Mouse (Mus musculus) heart, embryonic 14.5 days (tissue): Measurements from ENCODE around the gene Zcchc14. TPM values are rescaled to one million over a fixed set of nuclear protein-coding genes. Genes with fewer than 3 reads are reported as not detected.

ENCODE experiments used
- ATAC-seq: fragments of 200-750 bp; cut with Nextera tagmentation; 2 replicates; pipeline ENCODE4 v1.8.0; 2017; ENCODE audit warnings: low read depth, moderate TSS enrichment; ENCODE audit not compliant: insufficient number of reproducible peaks, insufficient read depth, low FRiP score
- H3K27ac ChIP-seq, 2 experiments: fragments of 200-500 bp in 1 of 2; fragments of 300-500 bp in 1 of 2; sonication (generic) in 1 of 2; replicated peaks in 1 of 2; 2 replicates each; pipeline ENCODE4 v1.5.1; 2012 to 2014; ENCODE audit warnings: low read depth in 2 of 2, low read length in 2 of 2, control low read depth in 1 of 2, mild to moderate bottlenecking in 1 of 2, mixed read lengths in 1 of 2; ENCODE audit not compliant: control insufficient read depth in 1 of 2, insufficient read depth in 1 of 2
- H3K27me3 ChIP-seq: fragments of 300-500 bp; sonication (generic); 2 replicates; pipeline ENCODE4 v1.6.1; 2014; ENCODE audit warnings: mild to moderate bottlenecking, low read length, control low read depth; ENCODE audit not compliant: control insufficient read depth, insufficient read depth
- H3K36me3 ChIP-seq: fragments of 300-500 bp; sonication (generic); 2 replicates; pipeline ENCODE4 v1.6.1; 2014; ENCODE audit warnings: mild to moderate bottlenecking, control low read depth, low read length, mixed read lengths; ENCODE audit not compliant: control insufficient read depth, insufficient read depth
- H3K4me1 ChIP-seq, 2 experiments: fragments of 200-500 bp in 1 of 2; fragments of 300-500 bp in 1 of 2; sonication (generic) in 1 of 2; 2 replicates each; pipeline ENCODE4 v1.6.1; 2012 to 2014; ENCODE audit warnings: low read length in 2 of 2, control low read depth in 1 of 2, mixed read lengths in 1 of 2; ENCODE audit not compliant: control insufficient read depth in 2 of 2, insufficient read depth in 2 of 2
- H3K4me2 ChIP-seq: fragments of 300-500 bp; sonication (generic); 2 replicates; pipeline ENCODE4 v1.6.1; 2014; ENCODE audit warnings: mild to moderate bottlenecking, low read length
- H3K4me3 ChIP-seq, 2 experiments: fragments of 200-500 bp in 1 of 2; fragments of 300-500 bp in 1 of 2; sonication (generic) in 1 of 2; 2 replicates each; pipeline ENCODE4 v1.5.1; 2012 to 2014; ENCODE audit warnings: low read length in 2 of 2, mild to moderate bottlenecking in 2 of 2, control low read depth in 1 of 2, low read depth in 1 of 2, moderate library complexity in 1 of 2; ENCODE audit not compliant: control insufficient read depth in 1 of 2, insufficient read depth in 1 of 2
- H3K9ac ChIP-seq: fragments of 300-500 bp; sonication (generic); 2 replicates; pipeline ENCODE4 v1.6.1; 2014; ENCODE audit warnings: mild to moderate bottlenecking, low read length
- H3K9me3 ChIP-seq: fragments of 300-500 bp; sonication (generic); 2 replicates; pipeline ENCODE4 v1.6.1; 2016; ENCODE audit warnings: low read length, control low read depth; ENCODE audit not compliant: control insufficient read depth
- WGBS: fragments of 180-500 bp; shearing (Covaris S2); extraction: QIAGEN DNeasy Blood & Tissue Kit; methylation state at CpG from one replicate; pipeline ENCODE4 v1.1.7; 2014; 5-methylcytosine and 5-hydroxymethylcytosine counted together
- polyA plus RNA-seq: library from polyadenylated mRNA; unstranded; fragments of >200 nt; fragmentation: Nextera tagmentation; extraction: Ambion mirVana; gene quantifications from 2 replicates; pipeline ENCODE4 v1.2.1, GENCODE M21; 2014

Gene Zcchc14
- polyA plus RNA-seq, 1 experiment from 2014 or later = 13.9 TPM

DNA sequence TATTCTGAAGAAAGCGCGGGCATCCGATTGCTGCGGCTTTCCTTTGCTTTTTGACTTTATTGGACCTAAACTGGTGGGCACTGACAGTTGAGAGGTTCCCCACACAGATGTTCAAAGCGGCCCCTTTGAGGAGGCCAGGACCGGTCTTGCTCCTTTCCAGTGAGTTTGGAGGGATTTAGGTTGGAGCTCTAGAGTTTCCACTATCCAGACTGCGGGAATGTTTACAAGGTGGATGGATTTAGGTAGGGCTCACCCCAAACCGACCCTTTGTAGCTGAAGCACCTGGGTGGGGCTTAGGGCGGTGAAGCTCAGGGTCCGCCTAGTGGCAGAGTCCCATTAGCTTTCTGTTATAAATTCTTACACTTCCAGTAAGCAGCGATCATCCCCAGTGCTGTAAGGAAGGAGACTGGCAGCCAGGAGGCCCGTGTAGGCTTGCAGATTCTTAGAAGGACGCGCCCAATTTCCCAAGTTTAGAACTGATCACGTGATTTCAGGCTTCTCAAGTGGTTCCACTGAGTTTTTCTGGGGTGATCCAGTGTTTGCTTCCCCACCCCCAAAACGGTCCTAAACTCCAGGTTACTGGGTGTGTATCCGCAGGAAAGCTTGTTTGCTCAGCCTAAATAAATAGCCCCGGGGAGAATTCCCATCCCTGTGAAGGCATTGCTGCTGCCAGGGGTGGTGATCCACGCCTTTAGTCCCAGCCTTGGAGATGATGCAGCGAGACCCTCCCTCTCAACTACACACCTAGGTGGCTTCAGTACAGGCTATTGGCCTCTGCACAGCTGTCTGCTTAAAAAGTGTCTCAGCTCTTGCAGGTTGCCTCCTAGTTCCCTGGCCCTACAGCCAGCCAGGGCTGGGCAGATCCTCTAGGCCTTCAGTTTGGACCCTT lies 61.3 kb downstream of the Zcchc14 start:
- Histone ChIP-seq H3K4me3 (peak overlapping the region; percentile 70 to 79), H3K4me2 (peak overlapping the region; percentile 91), H3K27me3 (no peaks in the 10 kb centered on the region), H3K9me3 (no peaks in the 10 kb centered on the region), H3K4me1 (peaks cover 10 to 15% of the 10 kb centered on the region in 2 experiments), H3K9ac (peak overlapping the region; percentile 92), H3K36me3 (peaks cover 32% of the 10 kb centered on the region), H3K27ac (peak overlapping the region in 1 of 2 experiments; percentile 76; a peak in 3 of 4 replicates)
- WGBS = 14% methylated on average over 20 of the region's 20 CpGs
- 0 out of 2 replicates have a peak, but pooled peaks have one; percentile 17 for ATAC-seq

DNA sequence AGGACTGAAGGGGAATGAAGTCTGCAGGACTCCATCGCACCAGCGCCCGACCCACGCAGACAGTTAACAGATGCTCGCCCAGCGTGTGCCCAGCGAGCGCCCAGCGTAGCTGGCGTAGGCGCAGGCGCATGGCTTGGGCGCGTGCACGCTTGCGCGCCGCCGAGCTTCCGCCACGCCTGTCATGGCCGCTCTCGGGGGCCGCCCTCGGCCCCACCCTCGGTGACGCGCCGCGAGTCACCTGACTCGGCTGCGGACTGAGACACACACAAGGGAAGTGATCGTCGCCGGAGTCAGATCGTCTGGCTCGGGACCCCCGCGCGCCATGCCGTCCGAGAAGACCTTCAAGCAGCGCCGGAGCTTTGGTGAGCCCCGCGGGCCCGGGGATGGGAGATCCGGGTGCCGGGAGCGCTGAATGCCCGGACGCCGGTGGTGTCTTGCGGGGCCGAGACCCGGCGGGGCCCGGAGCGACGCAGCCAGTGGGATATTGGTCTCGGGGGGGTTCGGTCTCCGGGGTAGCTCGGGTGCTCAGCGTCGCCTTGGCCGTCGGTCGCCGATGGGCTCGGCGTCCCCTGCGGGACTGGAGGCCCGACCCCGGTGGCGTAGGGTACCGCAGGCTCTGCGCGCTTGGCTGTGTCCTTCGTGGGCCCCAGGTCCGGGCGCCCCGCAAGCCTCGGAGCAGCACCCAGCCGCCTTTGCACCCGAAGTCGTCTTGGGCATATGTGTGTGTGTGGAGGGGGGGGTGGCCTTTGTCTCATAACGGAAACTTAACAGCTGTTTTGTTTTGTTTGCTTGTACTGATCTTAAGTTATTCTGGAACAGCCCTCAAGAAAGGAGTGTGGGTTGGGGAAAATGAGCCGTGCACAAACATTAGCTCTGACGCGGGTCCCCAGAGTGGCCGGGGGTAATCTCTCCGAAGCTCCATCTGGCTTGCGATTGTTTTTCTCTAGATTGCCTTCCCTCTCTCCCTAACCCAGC lies 62.2 kb downstream of the Zcchc14 start, which contains the start of gene Map1lc3b:
Map1lc3b (plus strand) TSS at position 159 of the 975 bp plus-strand sequence.
- peak; percentile 83 for ATAC-seq
- Histone ChIP-seq H3K9me3 (no peaks in the 10 kb centered on the region), H3K9ac (peak within 1 kb of the TSS; percentile 92), H3K36me3 (peaks cover 23% of the 10 kb centered on the region), H3K27ac (peak within 1 kb of the TSS in 1 of 2 experiments; percentile 76; a peak in 3 of 4 replicates), H3K4me3 (peak within 1 kb of the TSS; percentile 70 to 79), H3K27me3 (no peaks in the 10 kb centered on the region), H3K4me2 (peak within 1 kb of the TSS; percentile 91), H3K4me1 (peaks cover 10 to 15% of the 10 kb centered on the region in 2 experiments)
- WGBS = under 1% methylated on average over 94 of the region's 94 CpGs

DNA sequence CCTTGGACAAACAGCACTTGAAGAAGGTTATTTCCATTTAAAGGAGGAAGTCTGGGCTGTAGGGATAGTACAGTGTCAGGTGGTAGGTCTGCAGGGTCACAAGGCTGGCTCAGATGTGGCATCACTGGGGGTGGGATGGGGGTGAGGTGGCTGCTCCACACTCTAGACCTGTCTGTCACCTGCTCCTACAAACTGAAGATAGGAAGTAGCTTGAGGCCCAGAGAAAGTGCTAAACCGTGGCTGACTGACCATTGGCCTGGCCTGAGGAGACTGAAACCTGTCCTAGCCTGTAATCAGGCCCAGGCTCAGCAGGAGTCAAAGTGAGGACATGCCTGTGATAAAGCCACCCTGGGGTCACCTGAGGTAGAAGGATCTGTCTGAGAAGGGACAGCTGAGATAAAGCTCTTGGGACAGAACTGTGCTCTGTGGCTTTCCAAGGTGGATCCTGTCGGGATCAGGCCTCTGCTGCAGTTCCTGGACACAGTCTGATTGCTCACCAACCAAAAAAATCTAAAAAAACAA lies 63.4 kb downstream of the Zcchc14 start:
- Histone ChIP-seq H3K36me3 (peaks cover 11% of the 10 kb centered on the region), H3K9me3 (no peaks in the 10 kb centered on the region), H3K4me1 (peaks cover 11 to 15% of the 10 kb centered on the region in 2 experiments), H3K4me3 (no peak overlapping the region), H3K27me3 (no peaks in the 10 kb centered on the region), H3K27ac (no peak overlapping the region), H3K4me2 (no peak overlapping the region), H3K9ac (no peak overlapping the region)
- ATAC-seq = no peak
- 27% methylated on average over 2 of the region's 2 CpGs for WGBS

DNA sequence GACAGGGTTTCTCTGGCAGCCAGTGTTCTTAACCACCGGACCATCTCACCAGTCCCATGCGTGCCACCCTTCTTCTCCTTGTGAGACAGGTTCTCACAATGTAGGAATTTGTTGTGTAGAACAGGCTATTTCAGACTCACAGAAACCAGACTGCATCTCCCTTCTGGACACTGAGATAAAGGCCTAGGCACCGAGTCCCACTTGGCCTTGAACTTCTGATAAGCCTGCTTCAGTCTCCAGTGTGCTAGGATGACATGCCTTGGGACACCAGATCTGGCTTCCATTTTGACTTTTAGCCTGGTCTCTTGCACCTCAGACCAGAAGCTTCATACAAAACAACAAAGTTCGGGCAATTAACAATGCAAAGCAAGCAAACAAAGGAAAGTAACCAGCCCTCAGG lies 64.0 kb downstream of the Zcchc14 start:
- H3K36me3 ChIP-seq = peaks cover 6% of the 10 kb centered on the region
- H3K4me3 ChIP-seq = no peak overlapping the region
- 70% methylated on average over 4 of the region's 4 CpGs for WGBS
- H3K4me1 ChIP-seq = peaks cover 11 to 15% of the 10 kb centered on the region in 2 experiments
- ATAC-seq = no peak
- no peak overlapping the region for H3K4me2 ChIP-seq
- no peak overlapping the region for H3K9ac ChIP-seq
- no peaks in the 10 kb centered on the region for H3K9me3 ChIP-seq
- no peaks in the 10 kb centered on the region for H3K27me3 ChIP-seq
- no peak overlapping the region for H3K27ac ChIP-seq

DNA sequence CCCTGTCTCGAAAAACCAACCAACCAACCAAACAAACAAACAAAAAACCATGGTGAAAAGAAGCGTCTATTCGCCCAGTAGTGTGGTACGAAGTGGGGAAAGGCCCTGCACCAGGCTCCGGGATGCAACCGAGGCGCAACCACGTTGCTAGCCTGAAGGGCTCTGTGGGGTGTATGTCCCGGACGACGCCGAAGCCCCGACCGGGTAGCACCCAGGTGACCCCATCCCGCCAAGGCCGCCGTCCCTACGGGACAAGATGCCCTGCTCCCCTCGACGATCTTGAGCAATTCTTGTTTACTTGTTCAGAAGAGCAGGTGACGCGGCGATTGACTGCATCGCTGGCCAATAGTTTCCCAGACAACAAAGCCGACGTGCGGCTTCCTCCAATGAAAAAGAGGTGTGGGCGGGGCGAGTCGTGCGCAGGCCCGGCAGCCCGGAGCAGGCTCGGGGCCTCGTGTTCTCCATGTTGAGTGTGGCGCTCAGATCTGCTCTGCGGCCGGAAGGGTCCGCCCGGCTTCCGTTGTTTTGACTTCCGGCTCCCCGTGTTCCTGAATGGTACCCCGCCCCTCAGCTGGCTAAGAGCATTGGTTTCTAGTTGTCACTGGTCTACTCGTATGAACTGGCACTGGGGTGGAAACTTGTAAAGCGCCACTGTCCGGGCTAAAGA lies 67.4 kb downstream of the Zcchc14 start:
- peak; percentile 94 for ATAC-seq
- peak overlapping the region in 1 of 2 experiments; percentile 62; a peak in 1 of 4 replicates for H3K27ac ChIP-seq

DNA sequence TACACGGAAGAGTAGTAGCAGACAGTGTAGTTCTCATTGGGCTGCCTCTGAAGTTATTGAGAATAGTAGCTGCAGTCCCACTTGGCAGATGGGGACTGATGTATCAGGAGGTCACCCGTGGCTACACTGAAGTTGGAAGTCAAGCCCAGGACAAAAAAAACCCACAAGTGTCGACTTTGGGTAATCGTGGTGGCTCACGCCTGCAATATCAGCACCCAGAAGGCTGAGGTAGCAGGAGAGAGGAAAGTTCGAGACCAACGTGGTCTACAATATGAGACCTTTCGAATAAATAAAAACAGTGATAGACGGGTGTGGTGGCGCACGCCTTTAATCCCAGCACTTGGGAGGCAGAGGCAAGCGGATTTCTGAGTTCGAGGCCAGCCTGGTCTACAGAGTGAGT lies 68.0 kb downstream of the Zcchc14 start:
- Histone ChIP-seq H3K9me3 (no peaks in the 10 kb centered on the region), H3K27me3 (no peaks in the 10 kb centered on the region), H3K4me3 (peak overlapping the region; percentile 53 to 65), H3K27ac (no peak overlapping the region; a peak in 1 of 4 replicates), H3K4me2 (peak overlapping the region; percentile 75), H3K36me3 (no peaks in the 10 kb centered on the region), H3K4me1 (peaks cover 1 to 3% of the 10 kb centered on the region in 2 experiments; a peak in 2 of 4 replicates), H3K9ac (peak overlapping the region; percentile 76)
- no peak for ATAC-seq
- WGBS = 39% methylated on average over 13 of the region's 13 CpGs

More for the DNA sequence above, 67.4 kb downstream of the Zcchc14 start:
- WGBS = 2% methylated on average over 47 of the region's 47 CpGs
- Histone ChIP-seq H3K4me1 (peaks cover 3 to 4% of the 10 kb centered on the region in 2 experiments; a peak in 2 of 4 replicates), H3K9me3 (no peaks in the 10 kb centered on the region), H3K4me2 (peak overlapping the region; percentile 75), H3K4me3 (peak overlapping the region; percentile 53 to 65), H3K27me3 (no peaks in the 10 kb centered on the region), H3K36me3 (no peaks in the 10 kb centered on the region), H3K9ac (peak overlapping the region; percentile 76)
